Mouse (Mus musculus): ENCODE results near the gene Simc1. TPM values are rescaled to one million over a fixed set of nuclear protein-coding genes. Genes with fewer than 3 reads are reported as not detected.
"Not testable (repeated sequence)": the region's sequence is repeated elsewhere in the genome, so short reads cannot be mapped to it uniquely, and the experiment has no call there.

Gene Simc1
- polyA plus RNA-seq, 1 experiment from 2014 or later: 5.8 TPM

- no peaks in the 10 kb centered on the region for H3K36me3 ChIP-seq (ENCODE audit: control insufficient read depth, insufficient read depth, low read length)
- no peak overlapping the region for H3K4me2 ChIP-seq (ENCODE audit: low read length)
- peaks cover 3% of the 10 kb centered on the region; the same call in 1 of the 2 replicates for H3K9me3 ChIP-seq (ENCODE audit: control insufficient read depth, low read length)
- no peak for ATAC-seq (ENCODE audit: insufficient number of reproducible peaks, insufficient read depth, low FRiP score, low read depth)
- no peaks in the 10 kb centered on the region for H3K4me1 ChIP-seq (ENCODE audit: control insufficient read depth in 2 of 2, insufficient read depth in 2 of 2, low read length in 2 of 2)
- no peak overlapping the region for H3K27ac ChIP-seq (replicated peaks in 1 of 2; ENCODE audit: control insufficient read depth in 1 of 2, insufficient read depth in 1 of 2, low read depth in 2 of 2, low read length in 2 of 2)
- H3K27me3 ChIP-seq (ENCODE audit: control insufficient read depth, insufficient read depth, low read length): no peaks in the 10 kb centered on the region
- WGBS: 72% methylated on average over 5 of the region's 5 CpGs
- H3K9ac ChIP-seq (ENCODE audit: low read length): no peak overlapping the region
- H3K4me3 ChIP-seq (ENCODE audit: control insufficient read depth in 1 of 2, insufficient read depth in 1 of 2, low read depth in 1 of 2, low read length in 2 of 2): no peak overlapping the region
These were observed 27.9 kb upstream of the Simc1 start for GRCm38 (mm10) chr13:54475702-54476101.

GRCm38 (mm10) chr13:54479286-54479685 lies 24.3 kb upstream of the Simc1 start:
- no peaks in the 10 kb centered on the region for H3K4me1 ChIP-seq (ENCODE audit: control insufficient read depth in 2 of 2, insufficient read depth in 2 of 2, low read length in 2 of 2)
- no peaks in the 10 kb centered on the region for H3K36me3 ChIP-seq (ENCODE audit: control insufficient read depth, insufficient read depth, low read length)
- H3K27ac ChIP-seq (replicated peaks in 1 of 2; ENCODE audit: control insufficient read depth in 1 of 2, insufficient read depth in 1 of 2, low read depth in 2 of 2, low read length in 2 of 2): no peak overlapping the region
- no peaks in the 10 kb centered on the region for H3K9me3 ChIP-seq (ENCODE audit: control insufficient read depth, low read length)
- no peak overlapping the region for H3K4me2 ChIP-seq (ENCODE audit: low read length)
- 55% methylated on average over 3 of the region's 3 CpGs for WGBS
- no peak for ATAC-seq (ENCODE audit: insufficient number of reproducible peaks, insufficient read depth, low FRiP score, low read depth)
- no peaks in the 10 kb centered on the region for H3K27me3 ChIP-seq (ENCODE audit: control insufficient read depth, insufficient read depth, low read length)
- H3K9ac ChIP-seq (ENCODE audit: low read length): no peak overlapping the region
- H3K4me3 ChIP-seq (ENCODE audit: control insufficient read depth in 1 of 2, insufficient read depth in 1 of 2, low read depth in 1 of 2, low read length in 2 of 2): no peak overlapping the region

GRCm38 (mm10) chr13:54481498-54481897 lies 22.1 kb upstream of the Simc1 start:
- no peaks in the 10 kb centered on the region for H3K9me3 ChIP-seq (ENCODE audit: control insufficient read depth, low read length)
- no peaks in the 10 kb centered on the region for H3K36me3 ChIP-seq (ENCODE audit: control insufficient read depth, insufficient read depth, low read length)
- no peaks in the 10 kb centered on the region for H3K27me3 ChIP-seq (ENCODE audit: control insufficient read depth, insufficient read depth, low read length)
- H3K27ac ChIP-seq (replicated peaks in 1 of 2; ENCODE audit: control insufficient read depth in 1 of 2, insufficient read depth in 1 of 2, low read depth in 2 of 2, low read length in 2 of 2): no peak overlapping the region
- no peaks in the 10 kb centered on the region for H3K4me1 ChIP-seq (ENCODE audit: control insufficient read depth in 2 of 2, insufficient read depth in 2 of 2, low read length in 2 of 2)
- no peak for ATAC-seq (ENCODE audit: insufficient number of reproducible peaks, insufficient read depth, low FRiP score, low read depth)
- 80% methylated on average over 14 of the region's 14 CpGs for WGBS
- no peak overlapping the region for H3K4me2 ChIP-seq (ENCODE audit: low read length)
- H3K9ac ChIP-seq (ENCODE audit: low read length): no peak overlapping the region
- H3K4me3 ChIP-seq (ENCODE audit: control insufficient read depth in 1 of 2, insufficient read depth in 1 of 2, low read depth in 1 of 2, low read length in 2 of 2): no peak overlapping the region

- no peaks in the 10 kb centered on the region for H3K36me3 ChIP-seq (ENCODE audit: control insufficient read depth, insufficient read depth, low read length)
- H3K27ac ChIP-seq (replicated peaks in 1 of 2; ENCODE audit: control insufficient read depth in 1 of 2, insufficient read depth in 1 of 2, low read depth in 2 of 2, low read length in 2 of 2): no peak overlapping the region
- ATAC-seq (ENCODE audit: insufficient number of reproducible peaks, insufficient read depth, low FRiP score, low read depth): no peak
- no peak overlapping the region for H3K9ac ChIP-seq (ENCODE audit: low read length)
- no peak overlapping the region for H3K4me2 ChIP-seq (ENCODE audit: low read length)
- H3K27me3 ChIP-seq (ENCODE audit: control insufficient read depth, insufficient read depth, low read length): no peaks in the 10 kb centered on the region
- 72% methylated on average over 5 of the region's 5 CpGs for WGBS
- H3K4me1 ChIP-seq (ENCODE audit: control insufficient read depth in 2 of 2, insufficient read depth in 2 of 2, low read length in 2 of 2): no peaks in the 10 kb centered on the region
- no peaks in the 10 kb centered on the region for H3K9me3 ChIP-seq (ENCODE audit: control insufficient read depth, low read length)
- H3K4me3 ChIP-seq (ENCODE audit: control insufficient read depth in 1 of 2, insufficient read depth in 1 of 2, low read depth in 1 of 2, low read length in 2 of 2): no peak overlapping the region
These were observed 13.2 kb upstream of the Simc1 start for GRCm38 (mm10) chr13:54490411-54490810.

GRCm38 (mm10) chr13:54491381-54491780 lies 12.2 kb upstream of the Simc1 start:
- Histone ChIP-seq H3K4me2 (ENCODE audit: low read length) (no peak overlapping the region), H3K4me3 (ENCODE audit: control insufficient read depth in 1 of 2, insufficient read depth in 1 of 2, low read depth in 1 of 2, low read length in 2 of 2) (no peak overlapping the region), H3K9ac (ENCODE audit: low read length) (no peak overlapping the region), H3K4me1 (ENCODE audit: control insufficient read depth in 2 of 2, insufficient read depth in 2 of 2, low read length in 2 of 2) (no peaks in the 10 kb centered on the region), H3K9me3 (ENCODE audit: control insufficient read depth, low read length) (no peaks in the 10 kb centered on the region), H3K36me3 (ENCODE audit: control insufficient read depth, insufficient read depth, low read length) (no peaks in the 10 kb centered on the region), H3K27me3 (ENCODE audit: control insufficient read depth, insufficient read depth, low read length) (no peaks in the 10 kb centered on the region), H3K27ac (replicated peaks in 1 of 2; ENCODE audit: control insufficient read depth in 1 of 2, insufficient read depth in 1 of 2, low read depth in 2 of 2, low read length in 2 of 2) (no peak overlapping the region)
- no peak for ATAC-seq (ENCODE audit: insufficient number of reproducible peaks, insufficient read depth, low FRiP score, low read depth)
- 72% methylated on average over 6 of the region's 6 CpGs for WGBS

- H3K9ac ChIP-seq (ENCODE audit: low read length); ATAC-seq (ENCODE audit: insufficient number of reproducible peaks, insufficient read depth, low FRiP score, low read depth); H3K4me2 ChIP-seq (ENCODE audit: low read length); H3K4me3 ChIP-seq (ENCODE audit: control insufficient read depth in 1 of 2, insufficient read depth in 1 of 2, low read depth in 1 of 2, low read length in 2 of 2); H3K36me3 ChIP-seq (ENCODE audit: control insufficient read depth, insufficient read depth, low read length); H3K9me3 ChIP-seq (ENCODE audit: control insufficient read depth, low read length); H3K27me3 ChIP-seq (ENCODE audit: control insufficient read depth, insufficient read depth, low read length); H3K27ac ChIP-seq (replicated peaks in 1 of 2; ENCODE audit: control insufficient read depth in 1 of 2, insufficient read depth in 1 of 2, low read depth in 2 of 2, low read length in 2 of 2); H3K4me1 ChIP-seq (ENCODE audit: control insufficient read depth in 2 of 2, insufficient read depth in 2 of 2, low read length in 2 of 2): not testable (repeated sequence)
- WGBS: 88% methylated on average over 7 of the region's 7 CpGs
These were observed 4.0 kb upstream of the Simc1 start for GRCm38 (mm10) chr13:54499551-54499950.

- Histone ChIP-seq H3K9me3 (ENCODE audit: control insufficient read depth, low read length) (no peaks in the 10 kb centered on the region), H3K4me2 (ENCODE audit: low read length) (no peak overlapping the region), H3K27me3 (ENCODE audit: control insufficient read depth, insufficient read depth, low read length) (no peaks in the 10 kb centered on the region), H3K27ac (replicated peaks in 1 of 2; ENCODE audit: control insufficient read depth in 1 of 2, insufficient read depth in 1 of 2, low read depth in 2 of 2, low read length in 2 of 2) (no peak overlapping the region), H3K36me3 (ENCODE audit: control insufficient read depth, insufficient read depth, low read length) (no peaks in the 10 kb centered on the region), H3K4me3 (ENCODE audit: control insufficient read depth in 1 of 2, insufficient read depth in 1 of 2, low read depth in 1 of 2, low read length in 2 of 2) (no peak overlapping the region), H3K9ac (ENCODE audit: low read length) (no peak overlapping the region), H3K4me1 (ENCODE audit: control insufficient read depth in 2 of 2, insufficient read depth in 2 of 2, low read length in 2 of 2) (peaks cover 2 to 12% of the 10 kb centered on the region in 2 experiments; a peak in 3 of 4 replicates)
- WGBS: 66% methylated on average over 2 of the region's 2 CpGs
- no peak for ATAC-seq (ENCODE audit: insufficient number of reproducible peaks, insufficient read depth, low FRiP score, low read depth)
These were observed 2.2 kb upstream of the Simc1 start for GRCm38 (mm10) chr13:54501352-54501751.

- no peak overlapping the region for H3K4me2 ChIP-seq (ENCODE audit: low read length)
- H3K9ac ChIP-seq (ENCODE audit: low read length): no peak overlapping the region
- no peaks in the 10 kb centered on the region for H3K9me3 ChIP-seq (ENCODE audit: control insufficient read depth, low read length)
- WGBS: 53% methylated on average over 3 of the region's 3 CpGs
- no peaks in the 10 kb centered on the region for H3K27me3 ChIP-seq (ENCODE audit: control insufficient read depth, insufficient read depth, low read length)
- no peak overlapping the region for H3K27ac ChIP-seq (replicated peaks in 1 of 2; ENCODE audit: control insufficient read depth in 1 of 2, insufficient read depth in 1 of 2, low read depth in 2 of 2, low read length in 2 of 2)
- ATAC-seq (ENCODE audit: insufficient number of reproducible peaks, insufficient read depth, low FRiP score, low read depth): no peak
- H3K36me3 ChIP-seq (ENCODE audit: control insufficient read depth, insufficient read depth, low read length): no peaks in the 10 kb centered on the region
- no peak overlapping the region for H3K4me3 ChIP-seq (ENCODE audit: control insufficient read depth in 1 of 2, insufficient read depth in 1 of 2, low read depth in 1 of 2, low read length in 2 of 2)
- H3K4me1 ChIP-seq (ENCODE audit: control insufficient read depth in 2 of 2, insufficient read depth in 2 of 2, low read length in 2 of 2): peaks cover 2 to 12% of the 10 kb centered on the region in 2 experiments; a peak in 3 of 4 replicates
These were observed 1.5 kb upstream of the Simc1 start for GRCm38 (mm10) chr13:54501957-54502690.

Measured in heart, embryonic 14.5 days (tissue).